Mouse (Mus musculus) heart, postnatal 0 days (tissue): ENCODE measurements around the gene Tmcc2.

Experiments
- CTCF ChIP-seq: IDR thresholded peaks from 2 replicates; pipeline ENCODE4 v1.5.1; 2016; ENCODE audit warnings: antibody characterized with exemption, control low read depth, low read depth
- EP300 ChIP-seq: IDR thresholded peaks from 2 replicates; pipeline ENCODE4 v1.6.1; 2016; ENCODE audit warnings: antibody characterized with exemption, low read depth

DNA sequence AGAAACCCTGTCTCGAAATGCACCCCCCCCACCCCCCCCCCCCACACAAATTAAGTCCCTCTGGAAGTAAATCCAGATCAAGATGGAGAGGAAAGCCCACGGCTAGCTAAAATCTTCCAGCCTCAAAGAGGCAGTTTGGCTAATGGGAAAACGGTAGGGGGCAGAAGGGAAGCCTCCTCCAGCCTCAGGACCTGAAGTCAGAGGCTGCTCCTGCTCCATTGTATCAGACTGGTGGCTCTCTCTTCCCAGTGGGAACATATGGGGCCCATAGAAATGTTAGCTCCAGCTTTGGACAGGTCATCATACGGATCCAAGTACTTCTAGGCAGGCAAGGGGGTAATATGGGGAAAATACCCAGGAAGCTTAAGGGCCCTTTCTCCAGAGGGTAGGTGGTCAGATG is 25.4 kb downstream of the Tmcc2 start:
- TF ChIP-seq CTCF (no peak), EP300 (no peak)
